7 mouse cellular contexts compared by ENCODE assay signal in the genomic region with DNA sequence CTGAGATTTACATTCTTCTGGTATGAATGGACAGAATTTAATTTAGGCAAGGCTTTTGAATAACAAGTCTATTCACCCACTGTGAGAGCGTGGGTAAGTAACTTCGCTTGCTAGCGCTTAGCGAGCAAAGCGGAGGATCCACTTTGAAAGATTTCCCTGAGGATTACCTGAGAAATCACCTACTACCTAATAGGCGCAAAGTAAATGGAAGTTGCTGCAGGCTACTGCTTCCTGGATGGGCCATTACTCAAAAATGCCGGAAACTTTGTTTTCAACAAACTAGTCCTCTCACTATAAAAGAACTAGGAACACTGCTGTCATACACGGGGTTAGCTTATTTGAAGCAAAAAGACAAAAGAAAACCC. TPM values are rescaled to one million over a fixed set of nuclear protein-coding genes. Genes with fewer than 3 reads are reported as not detected.
A peak's percentile ranks its signal among the peaks of the same experiment; 100 is the strongest.
DNase-seq lines count a peak whose midpoint lies in the region; ATAC-seq and TF ChIP-seq lines count a peak whose summit lies in the region.

No protein-coding gene starts in this region.

- peak overlapping the region; percentile 94 for H3K4me3 ChIP-seq in lung, adult 2 months (replicated peaks; ENCODE audit: extremely low read depth, low read depth, low read length)
- peak overlapping the region; percentile 51 for H3K4me3 ChIP-seq in embryonic fibroblast, embryonic 13.5 days (ENCODE audit: insufficient read depth, low read length)
- H3K4me3 ChIP-seq in limb, embryonic 12.5 days (replicated peaks) = peak overlapping the region; percentile 51
- peak overlapping the region; percentile 42 for H3K4me3 ChIP-seq in neural tube, embryonic 14.5 days (ENCODE audit: low read depth, low read length)

- no peak for TF ChIP-seq CTCF in lung, adult 2 months (IDR thresholded peaks at IDR 0.05; ENCODE audit: insufficient read depth, low read length)
- no peak for TF ChIP-seq CTCF in embryonic fibroblast, embryonic 13.5 days (IDR thresholded peaks at IDR 0.05; ENCODE audit: borderline replicate concordance, insufficient read depth, low read length)

- H3K4me2 ChIP-seq in limb, embryonic 12.5 days = peak overlapping the region; percentile 52
- H3K4me2 ChIP-seq in neural tube, embryonic 14.5 days (ENCODE audit: low read depth, low read length) = peak overlapping the region; percentile 73

- no peaks in the 10 kb centered on the region for H3K9me3 ChIP-seq in limb, embryonic 12.5 days
- no peaks in the 10 kb centered on the region for H3K9me3 ChIP-seq in neural tube, embryonic 14.5 days (ENCODE audit: control insufficient read depth, low read length)

- H3K27me3 ChIP-seq in limb, embryonic 12.5 days = peaks cover 20% of the 10 kb centered on the region
- H3K27me3 ChIP-seq in neural tube, embryonic 14.5 days (ENCODE audit: control insufficient read depth, insufficient read depth, low read length) = no peaks in the 10 kb centered on the region

- no peak overlapping the region; the same call in 1 of the 2 replicates for H3K9ac ChIP-seq in limb, embryonic 12.5 days (replicated peaks)
- no peak overlapping the region for H3K9ac ChIP-seq in neural tube, embryonic 14.5 days (replicated peaks; ENCODE audit: low read depth, low read length)

- no peak for DNase-seq in lung, adult 2 months
- DNase-seq in lung, postnatal 36 days = no peak
- DNase-seq in left cerebral cortex, adult 9 months (ENCODE audit: low spot score in 2 of 2) = no peak
- DNase-seq in adrenal gland, postnatal 25 days = no peak

- ATAC-seq in limb, embryonic 12.5 days (ENCODE audit: insufficient number of reproducible peaks, insufficient read depth, low FRiP score, low TSS enrichment, low read depth) = no peak; the same call in 1 of the 2 replicates
- no peak for ATAC-seq in neural tube, embryonic 14.5 days (ENCODE audit: low read depth)

- WGBS in lung, adult 2 months = 30% methylated on average over 8 of the region's 8 CpGs
- WGBS in limb, embryonic 12.5 days = 16% methylated on average over 8 of the region's 8 CpGs
- WGBS in neural tube, embryonic 14.5 days = 24% methylated on average over 8 of the region's 8 CpGs

- TF ChIP-seq POLR2A in lung, adult 2 months (IDR thresholded peaks at IDR 0.05; ENCODE audit: borderline replicate concordance, extremely low read depth, low read depth, low read length) = no peak
- TF ChIP-seq POLR2A in embryonic fibroblast, embryonic 13.5 days (IDR thresholded peaks at IDR 0.05; ENCODE audit: low read depth, low read length) = no peak

- no peaks in the 10 kb centered on the region for H3K4me1 ChIP-seq in lung, adult 2 months (ENCODE audit: control insufficient read depth, insufficient read depth, low read length)
- no peaks in the 10 kb centered on the region for H3K4me1 ChIP-seq in embryonic fibroblast, embryonic 13.5 days (ENCODE audit: control insufficient read depth, insufficient read depth, low read length)
- H3K4me1 ChIP-seq in limb, embryonic 12.5 days (replicated peaks) = no peaks in the 10 kb centered on the region
- H3K4me1 ChIP-seq in neural tube, embryonic 14.5 days (ENCODE audit: control insufficient read depth, insufficient read depth, low read length) = no peaks in the 10 kb centered on the region

- peak overlapping the region; percentile 85 for H3K27ac ChIP-seq in embryonic fibroblast, embryonic 13.5 days (ENCODE audit: insufficient read depth, low read length)
- 0 out of 2 replicates have a peak overlapping the region, but pooled peaks have one; percentile 17 for H3K27ac ChIP-seq in limb, embryonic 12.5 days
- H3K27ac ChIP-seq in neural tube, embryonic 14.5 days (ENCODE audit: low read depth, low read length) = no peak overlapping the region

- H3K36me3 ChIP-seq in limb, embryonic 12.5 days = no peaks in the 10 kb centered on the region
- H3K36me3 ChIP-seq in neural tube, embryonic 14.5 days (ENCODE audit: control insufficient read depth, insufficient read depth, low read length) = no peaks in the 10 kb centered on the region

RNA-seq across cellular contexts. Expression of a gene that starts 0.4 kb away (rescaled TPM):
- polyA plus RNA-seq in lung, adult 2 months (2012; rRNA removed) = 1.2 and 2.1 TPM in 2 replicates
- 31.0 and 35.6 TPM in 2 replicates for polyA plus RNA-seq in embryonic fibroblast, embryonic 13.5 days (2011; ENCODE audit: insufficient read length, low read depth, missing spikeins)
- polyA plus RNA-seq in limb, embryonic 12.5 days (2016; fragmentation: Nextera tagmentation; extraction: Ambion mirVana) = 2.1 and 2.3 TPM in 2 replicates
- 0.23 and 0.46 TPM in 2 replicates for polyA plus RNA-seq in neural tube, embryonic 14.5 days (2014; fragmentation: Nextera tagmentation; extraction: Ambion mirVana)
- total RNA-seq in adrenal gland, postnatal 25 days (2021) = 7.8 and 8.2 TPM in 2 replicates

RNA-seq across cellular contexts. Expression of a gene that starts 29.9 kb away (rescaled TPM):
- polyA plus RNA-seq in lung, adult 2 months (2012; rRNA removed) = not detected in 2 replicates
- 1.3 and 1.5 TPM in 2 replicates for polyA plus RNA-seq in embryonic fibroblast, embryonic 13.5 days (2011; ENCODE audit: insufficient read length, low read depth, missing spikeins)
- 0.36 and 0.56 TPM in 2 replicates for polyA plus RNA-seq in limb, embryonic 12.5 days (2016; fragmentation: Nextera tagmentation; extraction: Ambion mirVana)
- polyA plus RNA-seq in neural tube, embryonic 14.5 days (2014; fragmentation: Nextera tagmentation; extraction: Ambion mirVana) = not detected in 2 replicates
- not detected in 2 replicates for total RNA-seq in adrenal gland, postnatal 25 days (2021)

Comparison
In these comparisons a context has a peak if more than half of its experiments do, and no peak if none do; other contexts are left out.
1. H3K4me3 ChIP-seq: peak in every context shown above with its lines; median percentile 94 in lung, adult 2 months; 51 in embryonic fibroblast, embryonic 13.5 days; 51 in limb, embryonic 12.5 days; 42 in neural tube, embryonic 14.5 days.